Mouse (Mus musculus): Measurements from ENCODE around the gene Rab25. TPM values are rescaled to one million over a fixed set of nuclear protein-coding genes. Genes with fewer than 3 reads are reported as not detected.

The Rab25 gene
- total and polyA plus RNA-seq, 3 experiments, result 0.96 to 1.9 TPM; not detected in 1

DNA sequence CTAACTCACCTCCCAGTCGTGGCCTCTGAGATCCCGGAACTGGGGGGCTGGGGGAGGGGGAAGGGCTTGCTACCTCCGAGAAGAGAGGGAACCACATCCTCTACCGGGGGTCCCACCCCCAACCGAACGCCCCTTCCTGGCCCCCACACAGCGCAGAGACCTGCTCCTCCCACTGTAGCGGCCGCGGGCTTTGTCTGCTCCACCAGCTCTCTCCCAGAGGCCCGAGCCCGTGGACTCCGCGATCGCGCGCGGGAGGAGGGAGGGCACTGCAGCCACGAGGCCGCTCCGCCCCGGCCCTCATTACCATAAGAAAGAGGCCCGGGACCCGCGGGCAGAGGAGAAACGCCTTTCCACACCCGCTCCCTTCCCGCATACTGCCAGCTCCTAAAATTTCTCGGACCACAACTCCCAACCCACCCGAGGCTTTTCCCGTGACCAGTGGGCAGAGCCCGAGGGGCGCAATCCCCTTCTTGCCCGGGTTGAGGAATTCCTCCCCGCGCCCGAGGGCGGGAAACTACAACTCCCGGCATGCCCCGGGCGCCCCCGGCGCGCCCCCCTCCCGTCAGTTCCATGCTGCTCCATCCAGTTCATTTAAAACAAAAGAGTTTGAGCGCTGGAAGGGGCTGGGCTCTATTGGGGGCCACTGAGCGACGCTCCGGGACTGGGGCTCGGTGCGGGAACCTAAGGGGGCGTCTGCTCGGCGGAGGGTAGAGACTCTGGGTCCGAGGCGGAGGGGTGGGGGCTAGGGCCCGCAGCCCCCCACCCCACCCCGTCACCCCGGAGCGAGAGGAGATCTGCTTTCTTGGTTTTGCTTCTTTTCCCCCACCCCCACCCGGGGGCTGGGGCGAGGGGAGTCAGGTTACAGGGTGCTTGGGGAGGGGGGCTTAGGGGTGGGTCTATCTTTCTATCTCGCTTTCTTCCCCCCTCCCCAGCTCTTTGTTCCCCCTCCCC is 16.5 kb downstream of the Rab25 start (continued):
- peak; percentile 78; the same call in 1 of the 2 replicates for TF ChIP-seq CHD1 (IDR thresholded peaks at IDR 0.05; ENCODE audit: low read depth, low read length)
- peak; percentile 83 for TF ChIP-seq MAX (IDR thresholded peaks at IDR 0.05; ENCODE audit: low read length)
- peak; percentile 41; the same call in 1 of the 2 replicates for TF ChIP-seq TBP (IDR thresholded peaks at IDR 0.05; ENCODE audit: low read depth, low read length)
- no peak for TF ChIP-seq ZKSCAN1 (IDR thresholded peaks at IDR 0.05; ENCODE audit: low read depth, low read length)
- TF ChIP-seq MYC (IDR thresholded peaks at IDR 0.05; ENCODE audit: low read depth, low read length), result peak; percentile 84; the same call in 1 of the 2 replicates
- TF ChIP-seq BHLHE40 (IDR thresholded peaks at IDR 0.05; ENCODE audit: borderline replicate concordance, low read depth, low read length), result 0 out of 2 replicates have a peak, but pooled peaks have one; percentile 22
- peak in 1 of 2 experiments; percentile 31; a peak in 2 of 4 replicates for TF ChIP-seq EP300 (IDR thresholded peaks at IDR 0.05; ENCODE audit: low read depth in 1 of 2, low read length in 2 of 2)
- TF ChIP-seq TAL1 (IDR thresholded peaks at IDR 0.05; ENCODE audit: low read length), result no peak
- no peak for TF ChIP-seq MEF2A (IDR thresholded peaks at IDR 0.05; ENCODE audit: extremely low read depth, insufficient replicate concordance, low read depth, low read length, poor library complexity, severe bottlenecking)
- no peak for TF ChIP-seq POLR2AphosphoS5 (IDR thresholded peaks at IDR 0.05; ENCODE audit: borderline replicate concordance, low read depth, low read length)
- TF ChIP-seq ETS1 (IDR thresholded peaks at IDR 0.05; ENCODE audit: low read depth, low read length), result peak; percentile 54
- TF ChIP-seq SIN3A (IDR thresholded peaks at IDR 0.05; ENCODE audit: low read length), result peak; percentile 99
- TF ChIP-seq MXI1 (IDR thresholded peaks at IDR 0.05; ENCODE audit: low read depth, low read length), result peak; percentile 99
- 0 out of 2 replicates have a peak, but pooled peaks have one; percentile 43 for TF ChIP-seq USF1 (IDR thresholded peaks at IDR 0.05; ENCODE audit: low read depth, low read length)
- TF ChIP-seq POLR2AphosphoS2 (IDR thresholded peaks at IDR 0.05; ENCODE audit: low read length), result peak; percentile 53; the same call in 1 of the 2 replicates
- TF ChIP-seq JUND (IDR thresholded peaks at IDR 0.05; ENCODE audit: low read depth, low read length), result no peak
- TF ChIP-seq GATA1 (IDR thresholded peaks at IDR 0.05; ENCODE audit: low read depth, low read length), result no peak
- no peak for TF ChIP-seq ZC3H11A (IDR thresholded peaks at IDR 0.05; ENCODE audit: low read depth, low read length)
- no peak for TF ChIP-seq MAFK (IDR thresholded peaks at IDR 0.05; ENCODE audit: borderline replicate concordance, low read depth, low read length)
- TF ChIP-seq TCF12 (IDR thresholded peaks at IDR 0.05; ENCODE audit: low read depth, low read length), result peak; percentile 57; the same call in 1 of the 2 replicates
- peak; percentile 53 for TF ChIP-seq CHD2 (IDR thresholded peaks at IDR 0.05; ENCODE audit: low read length)
- peak; percentile 98 for TF ChIP-seq HCFC1 (IDR thresholded peaks at IDR 0.05; ENCODE audit: low read depth, low read length)
- TF ChIP-seq ZNF384 (IDR thresholded peaks at IDR 0.05; ENCODE audit: low read depth, low read length), result no peak
- no peak for TF ChIP-seq RCOR1 (IDR thresholded peaks at IDR 0.05; ENCODE audit: low read depth, low read length)
